Mouse (Mus musculus) forebrain, embryonic 14.5 days (tissue): Measurements from ENCODE around the gene Atad2b. TPM values are rescaled to one million over a fixed set of nuclear protein-coding genes. Genes with fewer than 3 reads are reported as not detected.
"Not testable (repeated sequence)": the region's sequence is repeated elsewhere in the genome, so short reads cannot be mapped to it uniquely, and the experiment has no call there.

ENCODE experiments used
- ATAC-seq: fragments of 200-750 bp; cut with Nextera tagmentation; 2 replicates; pipeline ENCODE4 v1.8.0; 2017; ENCODE audit warnings: mild to moderate bottlenecking, moderate library complexity
- DNase-seq: peaks from one replicate; pipeline ENCODE4 v3.0.0-alpha.2; 2015; ENCODE audit warnings: low spot score
- H3K27ac ChIP-seq: fragments of 300-500 bp; sonication (generic); 2 replicates; pipeline ENCODE4 v1.5.1; 2014; ENCODE audit warnings: low read depth, mild to moderate bottlenecking, control low read depth, low read length, moderate library complexity
- H3K27me3 ChIP-seq: fragments of 300-500 bp; sonication (generic); replicated peaks from 2 replicates; pipeline ENCODE4 v1.6.1; 2014; ENCODE audit warnings: low read length, control low read depth, mixed read lengths; ENCODE audit not compliant: control insufficient read depth, insufficient read depth
- H3K36me3 ChIP-seq: fragments of 300-500 bp; sonication (generic); 2 replicates; pipeline ENCODE4 v1.6.1; 2014; ENCODE audit warnings: low read length, control low read depth; ENCODE audit not compliant: control insufficient read depth, insufficient read depth
- H3K4me1 ChIP-seq: fragments of 300-500 bp; sonication (generic); 2 replicates; pipeline ENCODE4 v1.6.1; 2014; ENCODE audit warnings: antibody characterized with exemption, low read length, control low read depth; ENCODE audit not compliant: control insufficient read depth, insufficient read depth
- H3K4me2 ChIP-seq: fragments of 300-500 bp; sonication (generic); 2 replicates; pipeline ENCODE4 v1.6.1; 2014; ENCODE audit warnings: mild to moderate bottlenecking, control low read depth, low read length
- H3K4me3 ChIP-seq: fragments of 300-500 bp; sonication (generic); 2 replicates; pipeline ENCODE4 v1.5.1; 2014; ENCODE audit warnings: low read depth, low read length, control low read depth
- H3K9ac ChIP-seq: fragments of 300-500 bp; sonication (generic); 2 replicates; pipeline ENCODE4 v1.6.1; 2014; ENCODE audit warnings: mild to moderate bottlenecking, low read length, control low read depth, moderate library complexity
- H3K9me3 ChIP-seq: fragments of 300-500 bp; sonication (generic); replicated peaks from 2 replicates; pipeline ENCODE4 v1.6.1; 2016; ENCODE audit warnings: low read length, control low read depth, mixed read lengths; ENCODE audit not compliant: control insufficient read depth
- WGBS: fragments of 180-500 bp; shearing (Covaris S2); extraction: QIAGEN DNeasy Blood & Tissue Kit; methylation state at CpG from one replicate; pipeline ENCODE4 v1.1.7; 2014; 5-methylcytosine and 5-hydroxymethylcytosine counted together
- polyA plus RNA-seq: library from polyadenylated mRNA; unstranded; fragments of >200 nt; fragmentation: Nextera tagmentation; extraction: Ambion mirVana; gene quantifications from 2 replicates; pipeline ENCODE4 v1.2.1, GENCODE M21; 2014

Atad2b gene
- polyA plus RNA-seq, 1 experiment from 2014 or later = 12.8 TPM

DNA sequence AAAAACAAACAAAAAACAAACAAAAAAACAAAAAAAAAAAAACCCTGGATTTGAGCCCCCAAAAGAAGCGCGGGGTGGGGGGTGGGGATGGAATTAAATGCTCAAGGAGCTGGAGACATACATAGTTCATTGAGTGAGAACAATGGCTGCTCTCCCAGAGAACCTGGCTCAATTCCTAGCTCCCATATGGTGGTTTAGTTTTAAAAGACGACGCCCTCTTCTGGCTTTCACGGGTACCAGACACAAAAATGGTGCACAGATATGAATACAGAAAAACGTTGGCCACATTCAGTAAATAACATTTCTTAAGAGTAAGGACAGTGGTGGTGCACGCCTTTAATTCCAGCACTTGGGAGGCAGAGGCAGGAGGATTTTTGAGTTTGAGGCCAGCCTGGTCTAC, 11.2 kb upstream of the Atad2b start:
- Histone ChIP-seq H3K4me1 (no peaks in the 10 kb centered on the region), H3K9ac (no peak overlapping the region)
- DNase-seq = peak; percentile 67

GRCm38 (mm10) chr12:4906476-4906875, 10.7 kb upstream of the Atad2b start:
- Histone ChIP-seq H3K27me3 (no peaks in the 10 kb centered on the region), H3K36me3 (no peaks in the 10 kb centered on the region), H3K27ac (no peak overlapping the region), H3K4me1 (no peaks in the 10 kb centered on the region), H3K9me3 (no peaks in the 10 kb centered on the region), H3K4me3 (peak overlapping the region; percentile 68), H3K9ac (peak overlapping the region; percentile 83), H3K4me2 (peak overlapping the region; percentile 74)
- DNase-seq (no peak), ATAC-seq (no peak)
- 60% methylated on average over 7 of the region's 7 CpGs for WGBS

More for the DNA sequence above, 11.2 kb upstream of the Atad2b start:
- Histone ChIP-seq H3K4me2 (peak overlapping the region; percentile 74; the same call in 1 of the 2 replicates), H3K36me3 (no peaks in the 10 kb centered on the region), H3K4me3 (no peak overlapping the region; the same call in 1 of the 2 replicates), H3K9me3 (no peaks in the 10 kb centered on the region), H3K27ac (no peak overlapping the region), H3K27me3 (no peaks in the 10 kb centered on the region)
- 58% methylated on average over 7 of the region's 7 CpGs for WGBS
- no peak for ATAC-seq

GRCm38 (mm10) chr12:4906951-4907906, 9.9 kb upstream of the Atad2b start, which contains the start of gene Ubxn2a:
TSS of gene Ubxn2a (minus strand) at chr12:4907705.
- Histone ChIP-seq H3K27ac (peak within 1 kb of the TSS; percentile 82), H3K4me1 (no peaks in the 10 kb centered on the region), H3K4me3 (peak within 1 kb of the TSS; percentile 68), H3K9me3 (no peaks in the 10 kb centered on the region), H3K27me3 (no peaks in the 10 kb centered on the region), H3K9ac (peak within 1 kb of the TSS; percentile 83), H3K4me2 (peak within 1 kb of the TSS; percentile 74), H3K36me3 (no peaks in the 10 kb centered on the region)
- WGBS = 1% methylated on average over 120 of the region's 125 CpGs
- DNase-seq = peak; percentile 96
- peak; percentile 94 for ATAC-seq

- Histone ChIP-seq H3K4me1 (no peaks in the 10 kb centered on the region), H3K27me3 (no peaks in the 10 kb centered on the region), H3K36me3 (no peaks in the 10 kb centered on the region), H3K27ac (no peak overlapping the region), H3K4me3 (no peak overlapping the region), H3K9me3 (no peaks in the 10 kb centered on the region), H3K4me2 (no peak overlapping the region; the same call in 1 of the 2 replicates), H3K9ac (no peak overlapping the region)
- 93% methylated on average over 7 of the region's 7 CpGs for WGBS
- DNase-seq (no peak), ATAC-seq (no peak)
Observed at GRCm38 (mm10) chr12:4908391-4908790, 8.8 kb upstream of the Atad2b start.

- DNase-seq, H3K36me3 ChIP-seq, H3K27me3 ChIP-seq, H3K9me3 ChIP-seq, H3K4me3 ChIP-seq, H3K9ac ChIP-seq, ATAC-seq, H3K27ac ChIP-seq, H3K4me1 ChIP-seq, H3K4me2 ChIP-seq: not testable (repeated sequence)
- WGBS = 93% methylated on average over 1 of the region's 1 CpGs
Observed at GRCm38 (mm10) chr12:4910496-4910895, 6.7 kb upstream of the Atad2b start.

DNA sequence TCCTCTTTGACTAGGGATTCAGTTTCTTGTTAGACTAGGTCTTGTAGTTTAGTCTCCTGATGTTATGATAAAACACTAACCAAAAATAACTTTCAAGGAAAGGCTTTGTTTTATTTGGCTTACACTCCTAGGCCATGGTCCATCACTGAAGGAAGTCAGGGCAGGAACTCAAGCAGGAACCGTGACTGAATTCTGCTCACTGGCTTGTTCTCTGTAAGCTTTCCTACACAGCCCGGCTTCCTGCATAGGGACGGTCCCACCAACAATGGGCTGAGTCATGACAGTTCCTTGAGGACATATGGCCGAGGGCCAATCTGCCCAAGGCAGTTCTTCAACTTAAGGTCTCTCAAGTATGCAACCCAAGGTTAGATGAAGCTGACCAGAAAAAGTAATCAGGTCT, 5.4 kb upstream of the Atad2b start:
- H3K27me3 ChIP-seq = no peaks in the 10 kb centered on the region
- H3K9me3 ChIP-seq = no peaks in the 10 kb centered on the region
- no peak overlapping the region for H3K27ac ChIP-seq
- H3K36me3 ChIP-seq = no peaks in the 10 kb centered on the region
- H3K4me2 ChIP-seq = no peak overlapping the region
- H3K4me3 ChIP-seq = no peak overlapping the region
- ATAC-seq (no peak), DNase-seq (no peak)
- H3K9ac ChIP-seq = no peak overlapping the region
- H3K4me1 ChIP-seq = no peaks in the 10 kb centered on the region
- 74% methylated on average over 4 of the region's 4 CpGs for WGBS

DNA sequence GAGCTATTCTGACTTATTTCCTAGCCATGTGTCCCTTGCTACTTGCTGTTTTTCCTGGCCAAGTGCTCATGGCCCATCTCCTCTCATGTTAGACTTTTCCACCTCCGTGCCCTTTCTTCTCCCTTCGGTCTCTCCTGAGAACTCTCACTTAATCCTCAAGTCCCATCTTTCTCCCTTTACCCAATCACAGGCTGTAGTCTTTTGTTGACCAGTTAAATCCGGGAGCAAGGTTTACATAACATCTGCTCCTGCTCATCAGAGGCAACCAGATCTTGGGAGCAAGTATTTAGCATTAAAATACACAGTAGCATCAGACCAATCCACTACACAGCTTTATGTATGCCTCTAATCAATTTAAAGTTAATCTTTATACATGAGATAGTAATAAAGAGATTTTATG, 2.7 kb upstream of the Atad2b start:
- no peak overlapping the region for H3K27ac ChIP-seq
- H3K36me3 ChIP-seq = no peaks in the 10 kb centered on the region
- ATAC-seq = no peak
- H3K9ac ChIP-seq = no peak overlapping the region
- 46% methylated on average over 3 of the region's 3 CpGs for WGBS
- no peak overlapping the region for H3K4me3 ChIP-seq
- DNase-seq = no peak
- H3K27me3 ChIP-seq = no peaks in the 10 kb centered on the region
- no peaks in the 10 kb centered on the region for H3K9me3 ChIP-seq
- H3K4me1 ChIP-seq = peaks cover 5% of the 10 kb centered on the region
- no peak overlapping the region for H3K4me2 ChIP-seq

DNA sequence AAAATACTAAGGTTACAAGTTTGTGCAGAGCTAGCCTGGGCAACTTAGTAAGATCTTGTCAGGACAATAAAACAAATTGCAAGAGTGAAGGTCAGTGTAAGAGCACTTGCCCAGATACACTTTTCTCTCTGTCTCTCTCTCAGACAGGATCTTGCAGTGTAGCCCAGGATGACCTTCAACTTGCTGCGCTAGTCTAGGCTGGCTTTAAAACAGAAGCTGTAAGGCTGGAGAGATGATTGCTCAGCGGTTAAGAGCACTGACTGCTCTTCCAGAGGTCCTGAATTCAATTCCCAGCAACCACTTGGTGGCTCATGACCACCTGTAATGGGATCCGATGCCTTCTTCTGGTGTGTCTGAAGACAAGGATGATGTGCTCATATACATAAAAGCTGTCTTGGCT, 2.2 kb upstream of the Atad2b start:
- WGBS = 83% methylated on average over 3 of the region's 3 CpGs
- ATAC-seq (no peak), DNase-seq (no peak)
- Histone ChIP-seq H3K4me1 (peaks cover 8% of the 10 kb centered on the region), H3K27ac (no peak overlapping the region), H3K4me3 (no peak overlapping the region), H3K9ac (no peak overlapping the region), H3K27me3 (no peaks in the 10 kb centered on the region), H3K9me3 (no peaks in the 10 kb centered on the region), H3K4me2 (no peak overlapping the region), H3K36me3 (no peaks in the 10 kb centered on the region)
